Mouse (Mus musculus): Measurements from ENCODE around the gene Pycr1. TPM values are rescaled to one million over a fixed set of nuclear protein-coding genes. Genes with fewer than 3 reads are reported as not detected.
A peak's percentile ranks its signal among the peaks of the same experiment; 100 is the strongest.
"Not testable (repeated sequence)": the region's sequence is repeated elsewhere in the genome, so short reads cannot be mapped to it uniquely, and the experiment has no call there.

Gene Pycr1
- polyA plus RNA-seq, 1 experiment from 2014 or later, result 34.2 TPM

DNA sequence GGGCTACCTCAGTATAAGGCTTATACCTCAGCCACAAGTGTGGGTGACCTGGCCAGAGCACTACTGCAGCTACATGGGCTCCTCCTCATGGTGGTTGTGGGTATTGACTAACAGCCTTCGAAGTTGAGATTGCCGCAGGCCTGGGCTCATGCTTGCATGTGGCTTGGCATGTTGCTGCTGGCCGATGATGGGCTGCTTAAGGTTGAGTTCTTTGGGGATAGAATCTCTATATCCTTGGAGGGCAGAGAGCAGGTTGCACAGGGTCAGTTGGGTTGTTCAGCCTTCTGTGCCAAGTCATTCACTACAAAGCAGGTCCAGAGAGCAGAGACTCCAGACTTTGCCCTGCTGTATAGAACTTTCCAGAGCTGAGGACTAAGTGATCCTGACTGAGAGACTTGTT is 36.3 kb upstream of the Pycr1 start:
- Histone ChIP-seq H3K36me3 (ENCODE audit: control insufficient read depth, insufficient read depth, low read length) (peaks cover 11% of the 10 kb centered on the region; the same call in 1 of the 2 replicates), H3K4me2 (ENCODE audit: low read depth, severe bottlenecking) (no peak overlapping the region), H3K27ac (replicated peaks; ENCODE audit: low read depth, low read length) (no peak overlapping the region), H3K4me3 (ENCODE audit: low read depth, low read length) (no peak overlapping the region), H3K9ac (ENCODE audit: low read length) (no peak overlapping the region), H3K27me3 (ENCODE audit: control insufficient read depth, insufficient read depth, low read length) (no peaks in the 10 kb centered on the region), H3K4me1 (ENCODE audit: control insufficient read depth, insufficient read depth, low read length) (no peaks in the 10 kb centered on the region), H3K9me3 (ENCODE audit: control insufficient read depth, low read length) (no peaks in the 10 kb centered on the region)
- DNase-seq (ENCODE audit: low spot score), result no peak
- ATAC-seq (ENCODE audit: insufficient number of reproducible peaks, low FRiP score, low TSS enrichment, low read depth), result no peak
- WGBS, result 85% methylated on average over 3 of the region's 3 CpGs

DNA sequence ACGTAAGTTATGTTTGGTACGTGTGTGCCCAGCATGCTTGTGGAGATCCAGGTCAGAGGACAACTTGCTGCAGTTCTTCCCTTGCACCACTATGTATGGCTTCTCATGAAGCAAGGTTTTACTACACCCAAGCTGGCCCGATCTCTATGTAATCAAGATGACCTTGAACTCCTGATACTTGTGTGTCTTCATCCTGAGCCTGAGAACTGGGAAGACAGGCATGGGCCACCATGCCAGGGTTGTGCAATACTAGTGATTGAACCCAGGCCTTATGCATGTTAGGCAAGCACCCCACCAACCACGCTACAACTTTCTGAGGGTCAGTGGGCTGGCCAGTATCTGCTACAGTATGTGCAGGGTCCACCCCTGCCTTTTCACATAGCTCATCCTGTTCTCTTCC is 33.4 kb upstream of the Pycr1 start:
- H3K9ac ChIP-seq (ENCODE audit: low read length), result no peak overlapping the region
- H3K27me3 ChIP-seq (ENCODE audit: control insufficient read depth, insufficient read depth, low read length), result no peaks in the 10 kb centered on the region
- H3K27ac ChIP-seq (replicated peaks; ENCODE audit: low read depth, low read length), result no peak overlapping the region
- H3K9me3 ChIP-seq (ENCODE audit: control insufficient read depth, low read length), result no peaks in the 10 kb centered on the region
- no peak overlapping the region for H3K4me2 ChIP-seq (ENCODE audit: low read depth, severe bottlenecking)
- 94% methylated on average over 4 of the region's 4 CpGs for WGBS
- H3K4me1 ChIP-seq (ENCODE audit: control insufficient read depth, insufficient read depth, low read length), result peaks cover 6% of the 10 kb centered on the region; the same call in 1 of the 2 replicates
- no peak for ATAC-seq (ENCODE audit: insufficient number of reproducible peaks, low FRiP score, low TSS enrichment, low read depth)
- H3K4me3 ChIP-seq (ENCODE audit: low read depth, low read length), result no peak overlapping the region
- peaks cover 7% of the 10 kb centered on the region; the same call in 1 of the 2 replicates for H3K36me3 ChIP-seq (ENCODE audit: control insufficient read depth, insufficient read depth, low read length)
- DNase-seq (ENCODE audit: low spot score), result no peak

DNA sequence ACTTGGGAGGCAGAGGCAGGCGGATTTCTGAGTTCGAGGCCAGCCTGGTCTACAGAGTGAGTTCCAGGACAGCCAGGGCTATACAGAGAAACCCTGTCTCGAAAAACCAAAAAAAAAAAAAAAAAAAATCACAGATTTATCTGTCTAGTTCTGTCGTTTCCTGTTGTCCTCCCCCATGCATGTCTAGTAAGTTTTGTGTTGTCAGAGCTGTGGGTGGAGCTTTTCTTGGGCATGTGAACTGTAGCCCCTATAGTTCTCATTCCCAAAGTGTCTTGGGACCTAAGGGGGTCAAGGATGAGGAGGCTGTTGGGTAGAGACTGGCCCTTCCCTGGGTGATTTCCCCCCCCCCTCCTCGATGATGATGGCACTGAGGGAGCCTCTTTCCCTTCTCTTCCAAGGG is 32.3 kb upstream of the Pycr1 start:
- H3K27me3 ChIP-seq (ENCODE audit: control insufficient read depth, insufficient read depth, low read length); H3K4me3 ChIP-seq (ENCODE audit: low read depth, low read length); H3K9me3 ChIP-seq (ENCODE audit: control insufficient read depth, low read length); H3K9ac ChIP-seq (ENCODE audit: low read length); H3K4me1 ChIP-seq (ENCODE audit: control insufficient read depth, insufficient read depth, low read length); H3K4me2 ChIP-seq (ENCODE audit: low read depth, severe bottlenecking); ATAC-seq (ENCODE audit: insufficient number of reproducible peaks, low FRiP score, low TSS enrichment, low read depth); DNase-seq (ENCODE audit: low spot score); H3K36me3 ChIP-seq (ENCODE audit: control insufficient read depth, insufficient read depth, low read length); H3K27ac ChIP-seq (replicated peaks; ENCODE audit: low read depth, low read length): not testable (repeated sequence)
- WGBS, result 96% methylated on average over 4 of the region's 5 CpGs

DNA sequence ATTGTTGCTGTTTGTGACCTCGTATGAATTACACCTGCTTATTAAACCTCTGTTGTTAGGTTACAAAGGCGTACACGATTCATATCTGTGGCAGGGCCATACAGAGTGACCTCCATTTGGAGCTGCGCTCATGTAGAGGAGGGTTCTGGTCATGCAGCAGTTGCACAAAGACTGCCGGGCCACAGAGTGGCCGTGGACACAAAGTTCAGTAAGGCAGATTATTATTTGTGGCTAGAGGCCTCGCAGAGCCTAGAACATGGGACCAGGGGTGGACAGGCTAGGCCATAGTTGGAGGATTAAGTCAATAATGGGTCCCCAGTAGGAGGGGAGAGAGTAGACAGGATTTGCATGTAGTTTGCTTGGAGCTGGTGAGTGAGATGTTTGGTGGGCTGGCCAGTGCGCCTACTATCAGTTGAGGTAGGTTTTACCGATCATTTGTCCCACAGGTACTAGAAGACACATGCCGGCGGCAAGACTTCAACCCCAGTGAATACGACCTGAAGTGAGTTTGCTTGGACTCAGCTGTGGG is 30.1 kb upstream of the Pycr1 start:
- Histone ChIP-seq H3K27ac (replicated peaks; ENCODE audit: low read depth, low read length) (peak overlapping the region; percentile 80; the same call in 1 of the 2 replicates), H3K4me1 (ENCODE audit: control insufficient read depth, insufficient read depth, low read length) (peaks cover 6% of the 10 kb centered on the region; the same call in 1 of the 2 replicates), H3K9me3 (ENCODE audit: control insufficient read depth, low read length) (no peaks in the 10 kb centered on the region), H3K4me3 (ENCODE audit: low read depth, low read length) (peak overlapping the region; percentile 68), H3K4me2 (ENCODE audit: low read depth, severe bottlenecking) (peak overlapping the region; percentile 81), H3K9ac (ENCODE audit: low read length) (peak overlapping the region; percentile 82), H3K36me3 (ENCODE audit: control insufficient read depth, insufficient read depth, low read length) (peaks cover 5% of the 10 kb centered on the region; the same call in 1 of the 2 replicates), H3K27me3 (ENCODE audit: control insufficient read depth, insufficient read depth, low read length) (no peaks in the 10 kb centered on the region)
- no peak for DNase-seq (ENCODE audit: low spot score)
- WGBS, result 43% methylated on average over 12 of the region's 12 CpGs
- peak; percentile 18; the same call in 1 of the 2 replicates for ATAC-seq (ENCODE audit: insufficient number of reproducible peaks, low FRiP score, low TSS enrichment, low read depth)

DNA sequence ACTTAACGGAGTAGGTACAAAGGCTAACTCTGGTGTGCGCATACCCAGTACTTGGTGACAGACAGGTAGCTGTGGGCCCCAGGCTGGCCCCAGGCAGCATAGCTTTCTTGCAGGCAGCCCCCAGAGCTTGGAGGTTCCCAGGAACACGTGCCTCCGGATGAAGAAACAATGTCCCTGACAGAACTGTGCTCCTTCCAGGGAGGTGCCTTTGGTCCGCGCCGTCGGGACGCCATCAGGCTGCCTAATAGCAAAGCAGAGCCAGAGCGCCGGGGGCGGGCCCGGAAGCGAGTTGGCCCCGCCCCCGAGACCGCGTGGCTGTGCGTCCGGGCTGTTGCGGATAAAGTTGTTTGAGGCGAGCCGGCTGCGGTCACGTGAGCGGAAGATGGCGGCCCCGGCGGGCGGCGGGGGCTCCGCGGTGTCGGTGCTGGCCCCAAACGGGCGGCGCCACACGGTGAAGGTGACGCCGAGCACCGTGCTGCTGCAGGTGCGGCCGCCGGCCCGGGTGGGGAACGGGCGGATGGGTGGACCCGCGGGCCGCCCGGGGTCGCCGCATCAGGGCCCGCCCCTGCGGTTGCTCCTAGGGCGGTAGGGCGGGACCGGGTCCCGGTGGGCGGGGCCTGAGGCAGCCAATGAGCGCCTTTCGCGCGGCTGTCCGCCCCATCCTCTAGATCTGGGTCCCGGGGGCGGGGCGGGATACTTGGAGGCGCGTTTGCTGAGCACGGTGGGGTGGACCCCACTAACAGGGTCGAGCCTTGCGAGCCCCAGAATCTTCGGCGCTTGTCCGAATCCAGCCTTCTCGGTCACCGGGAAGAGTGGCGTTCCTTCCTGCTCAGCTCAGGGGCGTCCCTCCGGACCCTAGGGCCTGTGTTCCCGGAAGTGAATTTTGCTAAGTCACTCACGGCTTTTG is 29.4 kb upstream of the Pycr1 start, which contains the start of gene Aspscr1:
Gene Aspscr1 (plus strand): TSS at position 287 of the 907 bp plus-strand sequence.
- DNase-seq (ENCODE audit: low spot score) (peak; percentile 95), ATAC-seq (ENCODE audit: insufficient number of reproducible peaks, low FRiP score, low TSS enrichment, low read depth) (peak; percentile 95)
- peaks cover 6% of the 10 kb centered on the region; the same call in 1 of the 2 replicates for H3K4me1 ChIP-seq (ENCODE audit: control insufficient read depth, insufficient read depth, low read length)
- peak within 1 kb of the TSS; percentile 68 for H3K4me3 ChIP-seq (ENCODE audit: low read depth, low read length)
- peak within 1 kb of the TSS; percentile 80 for H3K27ac ChIP-seq (replicated peaks; ENCODE audit: low read depth, low read length)
- 1% methylated on average over 76 of the region's 83 CpGs for WGBS
- no peaks in the 10 kb centered on the region for H3K27me3 ChIP-seq (ENCODE audit: control insufficient read depth, insufficient read depth, low read length)
- peak within 1 kb of the TSS; percentile 82 for H3K9ac ChIP-seq (ENCODE audit: low read length)
- no peaks in the 10 kb centered on the region for H3K36me3 ChIP-seq (ENCODE audit: control insufficient read depth, insufficient read depth, low read length)
- H3K9me3 ChIP-seq (ENCODE audit: control insufficient read depth, low read length), result no peaks in the 10 kb centered on the region
- H3K4me2 ChIP-seq (ENCODE audit: low read depth, severe bottlenecking), result peak within 1 kb of the TSS; percentile 81

DNA sequence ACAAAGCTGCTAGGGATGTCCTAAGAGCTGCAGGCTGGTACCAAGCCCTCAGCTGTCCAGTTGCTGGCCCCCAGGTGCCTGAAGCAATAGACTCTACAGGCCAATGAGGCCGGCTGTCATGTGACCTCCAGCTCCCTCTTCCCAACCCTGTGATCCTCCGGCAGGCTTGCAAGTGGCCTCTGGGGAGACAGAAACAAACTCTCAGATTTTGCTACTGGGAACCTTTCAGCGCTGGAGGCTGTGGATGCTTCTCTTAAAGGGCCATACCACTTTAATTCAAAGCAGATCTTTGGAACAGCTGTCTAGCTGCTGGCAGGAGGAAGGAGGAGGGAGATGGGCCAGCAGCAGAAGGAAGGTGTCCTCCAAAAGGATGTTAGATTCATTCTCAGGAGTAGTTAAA is 23.0 kb upstream of the Pycr1 start:
- Histone ChIP-seq H3K36me3 (ENCODE audit: control insufficient read depth, insufficient read depth, low read length) (no peaks in the 10 kb centered on the region), H3K4me2 (ENCODE audit: low read depth, severe bottlenecking) (no peak overlapping the region), H3K27me3 (ENCODE audit: control insufficient read depth, insufficient read depth, low read length) (peaks cover 7% of the 10 kb centered on the region), H3K9me3 (ENCODE audit: control insufficient read depth, low read length) (no peaks in the 10 kb centered on the region), H3K4me1 (ENCODE audit: control insufficient read depth, insufficient read depth, low read length) (peaks cover 8% of the 10 kb centered on the region; the same call in 1 of the 2 replicates), H3K27ac (replicated peaks; ENCODE audit: low read depth, low read length) (no peak overlapping the region), H3K9ac (ENCODE audit: low read length) (0 out of 2 replicates have a peak overlapping the region, but pooled peaks have one; percentile 43), H3K4me3 (ENCODE audit: low read depth, low read length) (no peak overlapping the region)
- ATAC-seq (ENCODE audit: insufficient number of reproducible peaks, low FRiP score, low TSS enrichment, low read depth), result no peak
- peak; percentile 33 for DNase-seq (ENCODE audit: low spot score)
- WGBS, result 3% methylated on average over 3 of the region's 3 CpGs

DNA sequence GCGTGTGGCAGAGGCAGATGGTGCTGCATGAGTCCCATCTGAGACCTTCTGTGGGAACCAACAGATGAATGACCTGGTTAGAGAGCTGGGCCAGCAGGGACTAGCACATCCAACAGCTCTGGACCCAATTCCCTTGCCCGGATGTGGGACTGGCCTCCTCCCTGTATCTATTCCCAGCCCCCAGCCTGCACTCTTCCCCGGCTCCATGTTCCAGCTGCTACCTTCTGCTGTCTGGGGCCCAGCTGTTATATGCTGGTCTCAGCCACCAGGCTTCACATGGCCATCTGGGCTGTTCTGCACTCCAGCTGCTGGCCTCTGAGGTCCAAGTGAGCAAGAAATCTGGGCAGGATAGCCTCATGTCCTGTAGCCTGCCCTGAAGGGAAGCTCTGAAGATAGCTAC is 21.8 kb upstream of the Pycr1 start:
- H3K27ac ChIP-seq (replicated peaks; ENCODE audit: low read depth, low read length), result no peak overlapping the region
- ATAC-seq (ENCODE audit: insufficient number of reproducible peaks, low FRiP score, low TSS enrichment, low read depth), result 0 out of 2 replicates have a peak, but pooled peaks have one; percentile 26
- no peak overlapping the region for H3K4me2 ChIP-seq (ENCODE audit: low read depth, severe bottlenecking)
- H3K9ac ChIP-seq (ENCODE audit: low read length), result no peak overlapping the region
- no peak overlapping the region for H3K4me3 ChIP-seq (ENCODE audit: low read depth, low read length)
- no peaks in the 10 kb centered on the region for H3K9me3 ChIP-seq (ENCODE audit: control insufficient read depth, low read length)
- peaks cover 17% of the 10 kb centered on the region for H3K4me1 ChIP-seq (ENCODE audit: control insufficient read depth, insufficient read depth, low read length)
- peak; percentile 36 for DNase-seq (ENCODE audit: low spot score)
- WGBS, result 81% methylated on average over 3 of the region's 3 CpGs
- peaks cover 19% of the 10 kb centered on the region for H3K27me3 ChIP-seq (ENCODE audit: control insufficient read depth, insufficient read depth, low read length)
- H3K36me3 ChIP-seq (ENCODE audit: control insufficient read depth, insufficient read depth, low read length), result no peaks in the 10 kb centered on the region

DNA sequence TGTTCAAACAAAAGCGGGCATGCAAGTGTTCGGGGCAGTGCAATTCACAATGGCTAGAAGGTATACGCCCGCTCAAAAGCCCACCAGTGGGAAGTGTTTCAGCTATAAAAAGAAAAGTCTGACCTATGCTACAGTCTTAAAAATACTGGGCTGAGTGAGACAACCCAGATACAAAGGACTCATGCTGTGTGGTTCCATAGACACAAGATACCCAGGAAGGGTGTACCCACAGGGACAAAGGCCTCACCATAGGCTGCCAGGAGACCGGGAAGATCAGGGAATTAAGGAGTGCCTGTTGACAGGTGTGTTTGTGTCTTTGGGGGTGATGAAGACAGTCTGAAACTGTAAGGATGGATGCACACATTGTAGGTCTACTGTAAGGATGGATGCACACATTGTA is 20.1 kb upstream of the Pycr1 start:
- no peaks in the 10 kb centered on the region for H3K36me3 ChIP-seq (ENCODE audit: control insufficient read depth, insufficient read depth, low read length)
- no peak overlapping the region for H3K4me2 ChIP-seq (ENCODE audit: low read depth, severe bottlenecking)
- WGBS, result 89% methylated on average over 5 of the region's 5 CpGs
- H3K9ac ChIP-seq (ENCODE audit: low read length), result no peak overlapping the region
- H3K9me3 ChIP-seq (ENCODE audit: control insufficient read depth, low read length), result no peaks in the 10 kb centered on the region
- no peak overlapping the region for H3K4me3 ChIP-seq (ENCODE audit: low read depth, low read length)
- no peak for ATAC-seq (ENCODE audit: insufficient number of reproducible peaks, low FRiP score, low TSS enrichment, low read depth)
- no peak for DNase-seq (ENCODE audit: low spot score)
- H3K4me1 ChIP-seq (ENCODE audit: control insufficient read depth, insufficient read depth, low read length), result peaks cover 29% of the 10 kb centered on the region
- peaks cover 34% of the 10 kb centered on the region for H3K27me3 ChIP-seq (ENCODE audit: control insufficient read depth, insufficient read depth, low read length)
- H3K27ac ChIP-seq (replicated peaks; ENCODE audit: low read depth, low read length), result no peak overlapping the region
